Mouse (Mus musculus): Measurements from ENCODE around the gene Gm49393.

The Gm49393 gene

DNA sequence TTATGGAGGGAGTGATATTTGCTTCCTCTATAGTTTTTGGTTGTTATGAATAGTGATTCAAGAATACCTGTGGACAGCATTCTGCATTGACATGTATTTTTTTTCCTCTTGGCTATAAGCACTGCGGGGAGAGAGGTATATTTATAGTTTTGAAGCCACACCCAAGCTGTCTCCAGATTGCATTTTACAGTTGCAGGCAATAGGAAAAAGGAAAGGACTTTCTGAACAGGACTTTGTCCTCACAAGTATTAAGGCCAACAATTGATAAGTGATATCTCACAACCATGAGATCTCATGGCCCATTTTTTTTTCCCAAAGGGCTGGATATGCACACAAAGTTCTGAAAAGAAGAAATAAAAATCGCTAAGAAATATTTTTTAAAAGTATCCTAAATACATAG, 125.7 kb downstream of the Gm49393 start:
- no peak for DNase-seq (ENCODE audit: low read depth, low spot score)
